Mouse (Mus musculus) testis, adult 2 months (tissue): ENCODE results near the gene Scarf1.

Experiments used
- CTCF ChIP-seq: fragments of 200-500 bp; IDR thresholded peaks from 2 replicates; pipeline ENCODE4 v1.5.1; 2012; ENCODE audit warnings: low read depth, mild to moderate bottlenecking, inconsistent platforms, low read length, moderate library complexity; ENCODE audit not compliant: control insufficient read depth, insufficient read depth, insufficient replicate concordance
- POLR2A ChIP-seq: fragments of 200-500 bp; IDR thresholded peaks from 2 replicates; pipeline ENCODE4 v1.6.1; 2012; ENCODE audit warnings: low read depth, mild to moderate bottlenecking, inconsistent platforms, low read length, moderate library complexity; ENCODE audit not compliant: control insufficient read depth

- TF ChIP-seq POLR2A: no peak
- TF ChIP-seq CTCF: no peak
Observed at GRCm38 (mm10) chr11:75513336-75513735, at the start of gene Scarf1.
